Mouse (Mus musculus) limb, embryonic 11.5 days (tissue): Measurements from ENCODE around the gene Ppp2r5c. TPM values are rescaled to one million over a fixed set of nuclear protein-coding genes. Genes with fewer than 3 reads are reported as not detected.

Experiments
- ATAC-seq: fragments of 200-750 bp; cut with Nextera tagmentation; 2 replicates; pipeline ENCODE4 v1.8.0; 2017; ENCODE audit warnings: low read depth; ENCODE audit not compliant: insufficient number of reproducible peaks, low FRiP score, low TSS enrichment
- DNase-seq: peaks from one replicate; pipeline ENCODE4 v3.0.0-alpha.2; 2015; ENCODE audit warnings: low spot score
- H3K27ac ChIP-seq: fragments of 300-500 bp; sonication (generic); replicated peaks from 2 replicates; pipeline ENCODE4 v1.5.1; 2014; ENCODE audit warnings: low read depth, mild to moderate bottlenecking, low read length
- H3K27me3 ChIP-seq: fragments of 300-500 bp; sonication (generic); 2 replicates; pipeline ENCODE4 v1.6.1; 2014; ENCODE audit warnings: mild to moderate bottlenecking, low read length, mixed read lengths; ENCODE audit not compliant: control insufficient read depth, insufficient read depth
- H3K36me3 ChIP-seq: fragments of 300-500 bp; sonication (generic); 2 replicates; pipeline ENCODE4 v1.6.1; 2014; ENCODE audit warnings: mild to moderate bottlenecking, low read length, moderate library complexity, mixed read lengths; ENCODE audit not compliant: control insufficient read depth, insufficient read depth
- H3K4me1 ChIP-seq: fragments of 300-500 bp; sonication (generic); 2 replicates; pipeline ENCODE4 v1.6.1; 2014; ENCODE audit warnings: low read length, mixed read lengths; ENCODE audit not compliant: control insufficient read depth, insufficient read depth
- H3K4me2 ChIP-seq: fragments of 300-500 bp; sonication (generic); 2 replicates; pipeline ENCODE4 v1.6.1; 2014; ENCODE audit warnings: low read depth, mild to moderate bottlenecking, moderate library complexity; ENCODE audit not compliant: severe bottlenecking
- H3K4me3 ChIP-seq: fragments of 300-500 bp; sonication (generic); 2 replicates; pipeline ENCODE4 v1.5.1; 2014; ENCODE audit warnings: low read depth, low read length
- H3K9ac ChIP-seq: fragments of 300-500 bp; sonication (generic); 2 replicates; pipeline ENCODE4 v1.6.1; 2014; ENCODE audit warnings: mild to moderate bottlenecking, low read length
- H3K9me3 ChIP-seq: fragments of 300-500 bp; sonication (generic); 2 replicates; pipeline ENCODE4 v1.6.1; 2016; ENCODE audit warnings: low read length; ENCODE audit not compliant: control insufficient read depth
- WGBS: fragments of 180-500 bp; shearing (Covaris S2); extraction: QIAGEN DNeasy Blood & Tissue Kit; methylation state at CpG from one replicate; pipeline ENCODE4 v1.1.7; 2014; 5-methylcytosine and 5-hydroxymethylcytosine counted together
- polyA plus RNA-seq: library from polyadenylated mRNA; unstranded; fragments of >200 nt; fragmentation: Nextera tagmentation; extraction: Ambion mirVana; gene quantifications from 2 replicates; pipeline ENCODE4 v1.2.1, GENCODE M21; 2014

Ppp2r5c gene
- polyA plus RNA-seq, 1 experiment from 2014 or later: 158 TPM

- Histone ChIP-seq H3K4me1 (peaks cover 5% of the 10 kb centered on the region; the same call in 1 of the 2 replicates), H3K9me3 (no peaks in the 10 kb centered on the region), H3K27ac (no peak overlapping the region), H3K36me3 (no peaks in the 10 kb centered on the region), H3K27me3 (no peaks in the 10 kb centered on the region; the same call in 1 of the 2 replicates), H3K9ac (no peak overlapping the region), H3K4me3 (no peak overlapping the region), H3K4me2 (no peak overlapping the region)
- DNase-seq (no peak), ATAC-seq (no peak)
- 94% methylated on average over 10 of the region's 10 CpGs for WGBS
These were observed 92.4 kb downstream of the Ppp2r5c start for GRCm38 (mm10) chr12:110539346-110539745.

- no peak overlapping the region for H3K4me2 ChIP-seq
- WGBS: 85% methylated on average over 9 of the region's 9 CpGs
- ATAC-seq: no peak
These were observed 92.9 kb downstream of the Ppp2r5c start for GRCm38 (mm10) chr12:110539798-110540197.

GRCm38 (mm10) chr12:110540273-110540672 is 93.4 kb downstream of the Ppp2r5c start:
- WGBS: 90% methylated on average over 8 of the region's 8 CpGs
- H3K9ac ChIP-seq: no peak overlapping the region
- ATAC-seq (no peak), DNase-seq (no peak)
- no peaks in the 10 kb centered on the region for H3K9me3 ChIP-seq
- no peaks in the 10 kb centered on the region for H3K27me3 ChIP-seq
- H3K27ac ChIP-seq: no peak overlapping the region
- H3K4me1 ChIP-seq: peaks cover 5% of the 10 kb centered on the region; the same call in 1 of the 2 replicates
- H3K4me3 ChIP-seq: no peak overlapping the region
- H3K36me3 ChIP-seq: no peaks in the 10 kb centered on the region
- no peak overlapping the region for H3K4me2 ChIP-seq

More at GRCm38 (mm10) chr12:110539798-110540197, 92.9 kb downstream of the Ppp2r5c start:
- H3K27me3 ChIP-seq: no peaks in the 10 kb centered on the region; the same call in 1 of the 2 replicates
- H3K9ac ChIP-seq: no peak overlapping the region
- no peaks in the 10 kb centered on the region for H3K36me3 ChIP-seq
- H3K4me1 ChIP-seq: peaks cover 5% of the 10 kb centered on the region; the same call in 1 of the 2 replicates
- no peak overlapping the region for H3K27ac ChIP-seq
- H3K4me3 ChIP-seq: no peak overlapping the region
- no peaks in the 10 kb centered on the region for H3K9me3 ChIP-seq
- DNase-seq: no peak

GRCm38 (mm10) chr12:110541001-110541400 is 94.1 kb downstream of the Ppp2r5c start:
- WGBS: 87% methylated on average over 8 of the region's 8 CpGs
- ATAC-seq (no peak), DNase-seq (no peak)
- Histone ChIP-seq H3K27me3 (no peaks in the 10 kb centered on the region), H3K4me1 (peaks cover 5% of the 10 kb centered on the region; the same call in 1 of the 2 replicates), H3K4me3 (no peak overlapping the region), H3K9me3 (no peaks in the 10 kb centered on the region), H3K4me2 (no peak overlapping the region), H3K27ac (no peak overlapping the region), H3K9ac (no peak overlapping the region), H3K36me3 (no peaks in the 10 kb centered on the region)

GRCm38 (mm10) chr12:110541528-110541927 is 94.6 kb downstream of the Ppp2r5c start:
- H3K4me2 ChIP-seq: no peak overlapping the region
- H3K4me1 ChIP-seq: peaks cover 5% of the 10 kb centered on the region; the same call in 1 of the 2 replicates
- no peaks in the 10 kb centered on the region; the same call in 1 of the 2 replicates for H3K36me3 ChIP-seq
- 84% methylated on average over 5 of the region's 5 CpGs for WGBS
- no peak overlapping the region for H3K4me3 ChIP-seq
- H3K27ac ChIP-seq: no peak overlapping the region
- H3K27me3 ChIP-seq: no peaks in the 10 kb centered on the region
- no peak overlapping the region for H3K9ac ChIP-seq
- H3K9me3 ChIP-seq: no peaks in the 10 kb centered on the region
- ATAC-seq (no peak), DNase-seq (no peak)

GRCm38 (mm10) chr12:110545040-110545701 is 98.3 kb downstream of the Ppp2r5c start:
- Histone ChIP-seq H3K4me2 (no peak overlapping the region), H3K4me3 (no peak overlapping the region), H3K36me3 (peaks cover 10% of the 10 kb centered on the region), H3K4me1 (no peaks in the 10 kb centered on the region), H3K9me3 (no peaks in the 10 kb centered on the region), H3K27ac (no peak overlapping the region), H3K9ac (no peak overlapping the region), H3K27me3 (no peaks in the 10 kb centered on the region)
- WGBS: 87% methylated on average over 4 of the region's 4 CpGs
- ATAC-seq (no peak), DNase-seq (no peak)

GRCm38 (mm10) chr12:110547573-110547972 is 100.7 kb downstream of the Ppp2r5c start:
- Histone ChIP-seq H3K9me3 (no peaks in the 10 kb centered on the region), H3K4me2 (no peak overlapping the region), H3K36me3 (peaks cover 10% of the 10 kb centered on the region), H3K27me3 (no peaks in the 10 kb centered on the region), H3K4me1 (no peaks in the 10 kb centered on the region), H3K9ac (no peak overlapping the region), H3K27ac (no peak overlapping the region), H3K4me3 (no peak overlapping the region)
- DNase-seq: no peak
- 95% methylated on average over 12 of the region's 12 CpGs for WGBS
- no peak for ATAC-seq

GRCm38 (mm10) chr12:110549437-110550112 is 102.7 kb downstream of the Ppp2r5c start:
- no peaks in the 10 kb centered on the region for H3K4me1 ChIP-seq
- H3K27me3 ChIP-seq: no peaks in the 10 kb centered on the region
- no peak overlapping the region for H3K9ac ChIP-seq
- no peak overlapping the region for H3K27ac ChIP-seq
- no peak overlapping the region for H3K4me3 ChIP-seq
- H3K4me2 ChIP-seq: no peak overlapping the region
- WGBS: 87% methylated on average over 7 of the region's 7 CpGs
- H3K36me3 ChIP-seq: peaks cover 22% of the 10 kb centered on the region
- ATAC-seq: no peak
- H3K9me3 ChIP-seq: no peaks in the 10 kb centered on the region
- no peak for DNase-seq
